Mouse (Mus musculus) bone marrow, adult 2 months (tissue): ENCODE results near the gene Rom1.

Experiments used
- CTCF ChIP-seq: fragments of 200-500 bp; IDR thresholded peaks from 2 replicates; pipeline ENCODE4 v1.5.1; 2011; ENCODE audit warnings: low read length, control low read depth; ENCODE audit not compliant: control insufficient read depth, insufficient read depth
- POLR2A ChIP-seq: fragments of 200-500 bp; IDR thresholded peaks from 2 replicates; pipeline ENCODE4 v1.6.1; 2011; ENCODE audit warnings: low read depth, mild to moderate bottlenecking, control low read depth, low read length, borderline replicate concordance; ENCODE audit not compliant: control insufficient read depth

- no peak for TF ChIP-seq CTCF
- TF ChIP-seq POLR2A: no peak
Observed at GRCm38 (mm10) chr19:8944062-8944461, 14.9 kb upstream of the Rom1 start.
